Mouse (Mus musculus) embryonic fibroblast, embryonic 13.5 days (primary cell): ENCODE results near the gene Kcnn3. TPM values are rescaled to one million over a fixed set of nuclear protein-coding genes. Genes with fewer than 3 reads are reported as not detected.

Experiments
- H3K27ac ChIP-seq: 2 replicates; pipeline ENCODE4 v1.5.1; 2012; ENCODE audit warnings: low read length, control low read depth, inconsistent platforms; ENCODE audit not compliant: insufficient read depth
- H3K4me1 ChIP-seq: 2 replicates; pipeline ENCODE4 v1.6.1; 2011; ENCODE audit warnings: low read length; ENCODE audit not compliant: control insufficient read depth, insufficient read depth
- H3K4me3 ChIP-seq: 2 replicates; pipeline ENCODE4 v1.5.1; 2011; ENCODE audit warnings: mild to moderate bottlenecking, control low read depth, low read length; ENCODE audit not compliant: insufficient read depth
- CTCF ChIP-seq: IDR thresholded peaks from 2 replicates; pipeline ENCODE4 v1.5.1; 2011; ENCODE audit warnings: mild to moderate bottlenecking, control low read depth, low read length, moderate library complexity, borderline replicate concordance; ENCODE audit not compliant: insufficient read depth
- POLR2A ChIP-seq: IDR thresholded peaks from 2 replicates; pipeline ENCODE4 v1.6.1; 2011; ENCODE audit warnings: low read depth, mild to moderate bottlenecking, control low read depth, low read length, moderate library complexity
- polyA plus RNA-seq: library from polyadenylated mRNA; stranded (reverse); fragments of >200 nt; gene quantifications from 2 replicates; pipeline ENCODE4 v1.2.4, GENCODE M21; 2011; ENCODE audit warnings: low read depth; ENCODE audit not compliant: missing spikeins, insufficient read length

Kcnn3 gene
- polyA plus RNA-seq, 1 experiment = 1.6 TPM

- Histone ChIP-seq H3K4me1 (no peaks in the 10 kb centered on the region), H3K27ac (no peak overlapping the region), H3K4me3 (no peak overlapping the region)
- TF ChIP-seq POLR2A (no peak), CTCF (no peak)
Observed at GRCm38 (mm10) chr3:89515444-89515843, 4.5 kb upstream of the Kcnn3 start.

- H3K4me3 ChIP-seq = no peak overlapping the region
- H3K27ac ChIP-seq = no peak overlapping the region
- TF ChIP-seq POLR2A = no peak
- no peaks in the 10 kb centered on the region for H3K4me1 ChIP-seq
Observed at GRCm38 (mm10) chr3:89516321-89516720, 3.6 kb upstream of the Kcnn3 start.

GRCm38 (mm10) chr3:89520618-89521502 is 896 bp downstream of the Kcnn3 start:
- no peak overlapping the region for H3K27ac ChIP-seq
- peaks cover 6% of the 10 kb centered on the region; the same call in 1 of the 2 replicates for H3K4me1 ChIP-seq
- TF ChIP-seq POLR2A (no peak), CTCF (no peak)
- peak overlapping the region; percentile 5; the same call in 1 of the 2 replicates for H3K4me3 ChIP-seq

- no peak for TF ChIP-seq CTCF
- TF ChIP-seq POLR2A = no peak
- Histone ChIP-seq H3K27ac (no peak overlapping the region), H3K4me3 (no peak overlapping the region), H3K4me1 (peaks cover 6% of the 10 kb centered on the region; the same call in 1 of the 2 replicates)
Observed at GRCm38 (mm10) chr3:89521503-89521854, 1.5 kb downstream of the Kcnn3 start.

- no peak for TF ChIP-seq CTCF
- Histone ChIP-seq H3K4me3 (no peak overlapping the region), H3K4me1 (peaks cover 6% of the 10 kb centered on the region; the same call in 1 of the 2 replicates), H3K27ac (no peak overlapping the region)
Observed at GRCm38 (mm10) chr3:89522450-89523128, 2.6 kb downstream of the Kcnn3 start.

GRCm38 (mm10) chr3:89526298-89527090 is 6.5 kb downstream of the Kcnn3 start:
- TF ChIP-seq POLR2A = no peak
- no peak for TF ChIP-seq CTCF
- Histone ChIP-seq H3K4me1 (peaks cover 6% of the 10 kb centered on the region; the same call in 1 of the 2 replicates), H3K27ac (no peak overlapping the region), H3K4me3 (no peak overlapping the region)

- Histone ChIP-seq H3K4me1 (no peaks in the 10 kb centered on the region), H3K4me3 (no peak overlapping the region), H3K27ac (no peak overlapping the region)
- TF ChIP-seq POLR2A (no peak), CTCF (peak; percentile 19; the same call in 1 of the 2 replicates)
Observed at GRCm38 (mm10) chr3:89529796-89530195, 9.8 kb downstream of the Kcnn3 start.

- Histone ChIP-seq H3K4me3 (no peak overlapping the region), H3K4me1 (no peaks in the 10 kb centered on the region), H3K27ac (no peak overlapping the region)
- TF ChIP-seq POLR2A (no peak), CTCF (no peak)
Observed at GRCm38 (mm10) chr3:89534566-89535097, 14.7 kb downstream of the Kcnn3 start.

GRCm38 (mm10) chr3:89535147-89535546 is 15.2 kb downstream of the Kcnn3 start:
- no peaks in the 10 kb centered on the region for H3K4me1 ChIP-seq
- H3K4me3 ChIP-seq = no peak overlapping the region
- no peak for TF ChIP-seq CTCF
- no peak for TF ChIP-seq POLR2A
- H3K27ac ChIP-seq = no peak overlapping the region
